Mouse (Mus musculus) liver, embryonic 11.5 days (tissue): ENCODE results near the gene Treml4. TPM values are rescaled to one million over a fixed set of nuclear protein-coding genes. Genes with fewer than 3 reads are reported as not detected.
A peak's percentile ranks its signal among the peaks of the same experiment; 100 is the strongest.

Source experiments
- ATAC-seq: fragments of 200-750 bp; cut with Nextera tagmentation; replicated peaks from 2 replicates; pipeline ENCODE4 v1.8.0; 2017; ENCODE audit warnings: moderate number of reproducible peaks, mild to moderate bottlenecking, moderate TSS enrichment, moderate library complexity; ENCODE audit not compliant: low FRiP score
- DNase-seq: peaks from one replicate; pipeline ENCODE4 v3.0.0-alpha.2; 2017; ENCODE audit warnings: low spot score
- H3K27ac ChIP-seq: fragments of 300-500 bp; sonication (generic); 2 replicates; pipeline ENCODE4 v1.5.1; 2014; ENCODE audit warnings: mild to moderate bottlenecking, low read depth, low read length, control low read depth
- H3K27me3 ChIP-seq: fragments of 300-500 bp; sonication (generic); replicated peaks from 2 replicates; pipeline ENCODE4 v1.6.1; 2014; ENCODE audit warnings: low read length, mixed read lengths; ENCODE audit not compliant: control insufficient read depth, insufficient read depth
- H3K36me3 ChIP-seq: fragments of 300-500 bp; sonication (generic); 2 replicates; pipeline ENCODE4 v1.6.1; 2014; ENCODE audit warnings: mild to moderate bottlenecking, low read length, moderate library complexity, mixed read lengths; ENCODE audit not compliant: control insufficient read depth, insufficient read depth
- H3K4me1 ChIP-seq: fragments of 300-500 bp; sonication (generic); replicated peaks from 2 replicates; pipeline ENCODE4 v1.6.1; 2014; ENCODE audit warnings: low read length, mixed read lengths; ENCODE audit not compliant: control insufficient read depth, insufficient read depth
- H3K4me2 ChIP-seq: fragments of 300-500 bp; sonication (generic); 2 replicates; pipeline ENCODE4 v1.6.1; 2014; ENCODE audit warnings: mild to moderate bottlenecking, control low read depth, moderate library complexity
- H3K4me3 ChIP-seq: fragments of 300-500 bp; sonication (generic); 2 replicates; pipeline ENCODE4 v1.5.1; 2014; ENCODE audit warnings: low read depth, low read length, control low read depth
- H3K9ac ChIP-seq: fragments of 300-500 bp; sonication (generic); 2 replicates; pipeline ENCODE4 v1.6.1; 2014; ENCODE audit warnings: low read depth, low read length, control low read depth
- H3K9me3 ChIP-seq: fragments of 300-500 bp; sonication (generic); 2 replicates; pipeline ENCODE4 v1.6.1; 2016; ENCODE audit warnings: low read length, inconsistent platforms, mixed read lengths; ENCODE audit not compliant: control insufficient read depth
- WGBS: fragments of 180-500 bp; shearing (Covaris S2); extraction: QIAGEN DNeasy Blood & Tissue Kit; methylation state at CpG from one replicate; pipeline ENCODE4 v1.1.7; 2014; 5-methylcytosine and 5-hydroxymethylcytosine counted together
- polyA plus RNA-seq: library from polyadenylated mRNA; unstranded; fragments of >200 nt; fragmentation: Nextera tagmentation; extraction: Ambion mirVana; gene quantifications from 2 replicates; pipeline ENCODE4 v1.2.1, GENCODE M21; 2014

Treml4 gene
- polyA plus RNA-seq, 1 experiment from 2014 or later = 2.9 TPM

GRCm38 (mm10) chr17:48279002-48279401, 14.9 kb downstream of the Treml4 start:
- no peak for ATAC-seq

GRCm38 (mm10) chr17:48280943-48281738, 17.0 kb downstream of the Treml4 start:
- no peaks in the 10 kb centered on the region for H3K9me3 ChIP-seq
- H3K27ac ChIP-seq = peak overlapping the region; percentile 57
- H3K4me2 ChIP-seq = peak overlapping the region; percentile 75
- peaks cover 12% of the 10 kb centered on the region for H3K4me1 ChIP-seq
- H3K4me3 ChIP-seq = peak overlapping the region; percentile 49
- no peaks in the 10 kb centered on the region for H3K36me3 ChIP-seq
- DNase-seq (no peak), ATAC-seq (peak; percentile 56)
- H3K9ac ChIP-seq = peak overlapping the region; percentile 72
- no peaks in the 10 kb centered on the region for H3K27me3 ChIP-seq
- 31% methylated on average over 18 of the region's 18 CpGs for WGBS

More at GRCm38 (mm10) chr17:48279002-48279401, 14.9 kb downstream of the Treml4 start:
- WGBS = 64% methylated on average over 4 of the region's 4 CpGs
- no peak overlapping the region for H3K4me2 ChIP-seq
- peaks cover 12% of the 10 kb centered on the region for H3K4me1 ChIP-seq
- H3K27me3 ChIP-seq = no peaks in the 10 kb centered on the region
- no peaks in the 10 kb centered on the region for H3K9me3 ChIP-seq
- no peak for DNase-seq
- no peak overlapping the region for H3K9ac ChIP-seq
- H3K4me3 ChIP-seq = no peak overlapping the region
- H3K36me3 ChIP-seq = no peaks in the 10 kb centered on the region
- no peak overlapping the region for H3K27ac ChIP-seq

GRCm38 (mm10) chr17:48281739-48282085, 17.6 kb downstream of the Treml4 start:
- peak overlapping the region; percentile 49 for H3K4me3 ChIP-seq
- no peak for DNase-seq
- WGBS = 5% methylated on average over 3 of the region's 3 CpGs
- no peaks in the 10 kb centered on the region for H3K36me3 ChIP-seq
- peaks cover 12% of the 10 kb centered on the region for H3K4me1 ChIP-seq
- peak overlapping the region; percentile 57 for H3K27ac ChIP-seq
- no peaks in the 10 kb centered on the region for H3K27me3 ChIP-seq
- H3K9ac ChIP-seq = peak overlapping the region; percentile 72
- H3K9me3 ChIP-seq = no peaks in the 10 kb centered on the region
- peak overlapping the region; percentile 75 for H3K4me2 ChIP-seq
- peak; percentile 65 for ATAC-seq

- no peaks in the 10 kb centered on the region for H3K36me3 ChIP-seq
- H3K27me3 ChIP-seq = no peaks in the 10 kb centered on the region
- no peak overlapping the region for H3K4me2 ChIP-seq
- no peak overlapping the region for H3K27ac ChIP-seq
- H3K4me1 ChIP-seq = peaks cover 5% of the 10 kb centered on the region; the same call in 1 of the 2 replicates
- 30% methylated on average over 1 of the region's 1 CpGs for WGBS
- H3K9ac ChIP-seq = no peak overlapping the region
- no peaks in the 10 kb centered on the region for H3K9me3 ChIP-seq
- DNase-seq = no peak
- no peak for ATAC-seq
- no peak overlapping the region for H3K4me3 ChIP-seq
Measured at GRCm38 (mm10) chr17:48286765-48287164, 22.7 kb downstream of the Treml4 start.

- Histone ChIP-seq H3K4me3 (no peak overlapping the region), H3K27ac (no peak overlapping the region), H3K9ac (no peak overlapping the region), H3K4me2 (no peak overlapping the region), H3K4me1 (peaks cover 5% of the 10 kb centered on the region; the same call in 1 of the 2 replicates), H3K27me3 (no peaks in the 10 kb centered on the region), H3K9me3 (no peaks in the 10 kb centered on the region), H3K36me3 (no peaks in the 10 kb centered on the region)
- WGBS = 51% methylated on average over 2 of the region's 2 CpGs
- ATAC-seq = no peak
- no peak for DNase-seq
Measured at GRCm38 (mm10) chr17:48287276-48287675, 23.2 kb downstream of the Treml4 start.

- no peak for DNase-seq
- WGBS = 59% methylated on average over 5 of the region's 5 CpGs
Measured at GRCm38 (mm10) chr17:48293500-48294194, 29.6 kb downstream of the Treml4 start.

GRCm38 (mm10) chr17:48299203-48299602, 35.1 kb downstream of the Treml4 start, which contains the start of gene Treml2:
Treml2 (plus strand) TSS chr17:48299498.
- ATAC-seq (peak; percentile 91), DNase-seq (no peak)
- no peaks in the 10 kb centered on the region for H3K9me3 ChIP-seq
- H3K36me3 ChIP-seq = no peaks in the 10 kb centered on the region; the same call in 1 of the 2 replicates
- H3K27me3 ChIP-seq = no peaks in the 10 kb centered on the region
- H3K4me3 ChIP-seq = peak within 1 kb of the TSS; percentile 54
- H3K4me2 ChIP-seq = peak within 1 kb of the TSS; percentile 83
- peaks cover 24% of the 10 kb centered on the region for H3K4me1 ChIP-seq
- peak within 1 kb of the TSS; percentile 76 for H3K9ac ChIP-seq
- peak within 1 kb of the TSS; percentile 95 for H3K27ac ChIP-seq
- 11% methylated on average over 3 of the region's 4 CpGs for WGBS

More at GRCm38 (mm10) chr17:48293500-48294194, 29.6 kb downstream of the Treml4 start:
- H3K9me3 ChIP-seq = no peaks in the 10 kb centered on the region
- no peak overlapping the region for H3K4me2 ChIP-seq
- no peak overlapping the region for H3K9ac ChIP-seq
- H3K36me3 ChIP-seq = no peaks in the 10 kb centered on the region
- ATAC-seq = no peak
- H3K4me3 ChIP-seq = no peak overlapping the region
- H3K27ac ChIP-seq = no peak overlapping the region
- H3K27me3 ChIP-seq = no peaks in the 10 kb centered on the region
- H3K4me1 ChIP-seq = peaks cover 4% of the 10 kb centered on the region

- ATAC-seq (no peak), DNase-seq (no peak)
- Histone ChIP-seq H3K27ac (peak overlapping the region; percentile 95), H3K4me2 (peak overlapping the region; percentile 83), H3K9ac (peak overlapping the region; percentile 76), H3K4me3 (peak overlapping the region; percentile 54), H3K4me1 (peaks cover 24% of the 10 kb centered on the region), H3K36me3 (no peaks in the 10 kb centered on the region; the same call in 1 of the 2 replicates), H3K27me3 (no peaks in the 10 kb centered on the region), H3K9me3 (no peaks in the 10 kb centered on the region)
- 27% methylated on average over 7 of the region's 7 CpGs for WGBS
Measured at GRCm38 (mm10) chr17:48299756-48300155, 35.7 kb downstream of the Treml4 start.
